Mouse (Mus musculus): ENCODE measurements around the gene Gm4969.
"Not testable (repeated sequence)": the region's sequence is repeated elsewhere in the genome, so short reads cannot be mapped to it uniquely, and the experiment has no call there.

The Gm4969 gene
- long read RNA-seq, experiment 1, result 0 reads
- long read RNA-seq, experiment 2, result 0 reads

- intact Hi-C loops (cut with DNase I), result no loop called here
These were observed at the start of gene Gm4969 for GRCm38 (mm10) chr7:19118028-19118771. TSS of gene Gm4969 (minus strand) at chr7:19118368.

DNA sequence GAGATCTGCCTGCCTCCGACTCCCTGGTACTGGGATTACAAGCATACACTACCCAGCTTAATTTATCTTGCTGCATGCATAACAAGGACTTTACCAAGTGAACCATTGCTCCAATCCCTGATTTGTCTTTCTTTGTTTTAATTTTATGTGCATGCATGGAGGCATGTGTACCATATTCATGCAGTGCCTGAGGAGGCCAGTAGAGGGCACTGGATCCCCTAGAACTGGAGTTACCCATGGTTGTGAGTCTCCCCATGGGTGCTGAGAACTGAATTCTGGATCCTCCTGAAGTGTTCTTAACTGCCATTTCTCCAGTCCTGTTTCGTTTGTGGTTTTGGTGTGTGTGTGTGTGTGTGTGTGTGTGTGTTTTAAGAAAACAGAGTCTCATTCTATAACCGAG lies 48.8 kb upstream of the Gm4969 start:
- intact Hi-C loops (cut with DNase I), result no loop called here

DNA sequence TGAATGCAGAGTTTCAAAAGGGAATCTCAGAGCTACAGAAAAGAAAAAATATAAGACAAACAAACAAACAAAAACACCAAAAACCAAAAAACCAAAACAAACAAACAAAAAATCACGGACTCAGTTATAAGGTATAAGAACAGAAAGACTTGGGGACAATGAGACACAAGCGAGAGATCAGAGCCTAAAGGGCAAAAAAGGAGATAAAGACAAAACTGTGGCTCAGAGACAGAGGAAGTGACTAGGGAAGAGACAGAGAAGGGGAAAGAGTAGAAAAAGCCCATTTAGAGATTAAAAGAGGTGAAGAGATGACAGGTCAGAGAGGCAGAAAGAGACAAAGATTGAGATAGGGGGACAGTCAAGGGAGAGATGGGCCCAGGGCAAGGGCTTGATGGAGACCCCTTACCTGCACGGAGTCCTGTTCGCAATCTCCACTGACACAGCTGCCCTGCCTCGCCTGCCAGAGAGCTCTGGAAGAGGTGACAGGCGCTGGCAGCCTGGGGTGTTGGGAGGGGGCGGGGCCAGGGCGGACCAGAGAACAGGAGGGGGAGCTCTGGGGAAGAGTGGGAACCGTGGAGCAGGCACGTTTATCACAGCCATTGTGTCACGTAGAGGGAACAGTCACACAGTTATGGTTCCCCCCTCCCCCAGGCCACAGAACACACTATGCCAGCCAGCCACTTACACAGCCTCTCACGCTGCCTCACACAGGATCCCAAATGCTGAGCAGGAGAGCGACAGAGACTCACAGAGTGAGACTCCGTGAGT lies 47.7 kb upstream of the Gm4969 start, which contains the start of gene Gipr:
Gipr (minus strand) TSS at position 472 of the 768 bp plus-strand sequence.
- intact Hi-C loops (cut with DNase I), result no loop called here

- intact Hi-C loops (cut with DNase I), result no loop called here
These were observed 46.8 kb upstream of the Gm4969 start for GRCm38 (mm10) chr7:19164978-19165377.

GRCm38 (mm10) chr7:19164189-19164588 lies 46.0 kb upstream of the Gm4969 start:
- intact Hi-C loops (cut with DNase I), result no loop called here

DNA sequence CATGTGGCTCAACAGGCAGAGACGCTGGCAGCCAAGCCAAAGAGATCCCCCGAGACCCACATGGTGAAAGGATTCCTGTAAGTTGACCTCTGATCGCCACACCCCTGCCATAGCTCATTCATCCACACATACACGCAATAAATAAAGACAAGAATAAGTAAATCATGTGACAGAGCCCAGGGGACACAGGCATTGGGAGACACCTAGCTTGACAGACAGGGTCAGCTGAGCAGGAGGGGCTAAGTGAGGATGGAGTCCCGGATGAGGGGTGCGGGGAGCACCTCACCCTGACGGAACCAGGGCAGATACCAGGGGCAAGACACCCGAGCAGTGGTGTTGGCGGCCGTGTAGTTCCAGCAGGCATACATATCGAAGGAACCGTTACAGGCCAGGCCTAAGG lies 45.6 kb upstream of the Gm4969 start:
- intact Hi-C loops (cut with DNase I), result no loop called here

DNA sequence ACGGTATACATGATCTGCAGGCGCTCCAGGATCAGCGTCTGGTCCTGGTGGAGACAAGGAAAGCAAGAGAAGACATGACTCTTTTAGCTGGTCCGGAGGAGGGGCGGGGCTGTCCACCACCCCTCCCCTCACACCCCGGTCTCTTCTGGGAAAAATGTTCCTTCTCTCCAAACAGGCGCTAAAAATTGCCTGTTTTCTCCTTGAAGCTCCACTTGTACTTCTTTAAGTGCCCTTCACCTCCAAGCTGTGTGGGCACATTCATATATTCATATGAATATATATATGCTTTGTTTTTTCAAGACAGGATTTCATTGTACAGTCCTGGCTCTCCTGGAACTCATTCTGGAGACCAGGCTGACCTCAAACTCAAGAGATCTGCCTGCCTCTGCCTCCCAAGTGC lies 44.8 kb upstream of the Gm4969 start:
- intact Hi-C loops (cut with DNase I), result no loop called here

- intact Hi-C loops (cut with DNase I), result no loop called here
These were observed 41.9 kb upstream of the Gm4969 start for GRCm38 (mm10) chr7:19160115-19160514.

DNA sequence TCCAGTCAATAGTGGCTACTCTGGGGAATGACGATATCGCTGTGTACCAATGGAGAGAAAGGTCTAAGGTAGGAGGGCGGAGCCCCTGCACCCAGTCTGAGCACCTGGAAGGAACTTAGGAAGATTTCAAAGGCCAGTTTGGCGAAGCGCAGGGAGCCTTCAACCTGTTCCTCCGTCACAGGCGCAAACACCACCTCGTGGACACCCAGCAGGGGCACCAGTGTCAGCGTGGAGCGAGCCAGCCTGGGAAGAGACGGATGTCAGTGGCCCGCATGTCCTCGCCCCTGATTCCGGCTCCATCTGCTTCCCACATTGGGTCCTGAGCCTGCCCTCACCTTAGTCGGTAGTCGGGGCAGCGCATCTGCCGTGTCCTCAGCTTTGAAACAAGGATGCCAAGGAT lies 41.2 kb upstream of the Gm4969 start:
- intact Hi-C loops (cut with DNase I), result no loop called here

DNA sequence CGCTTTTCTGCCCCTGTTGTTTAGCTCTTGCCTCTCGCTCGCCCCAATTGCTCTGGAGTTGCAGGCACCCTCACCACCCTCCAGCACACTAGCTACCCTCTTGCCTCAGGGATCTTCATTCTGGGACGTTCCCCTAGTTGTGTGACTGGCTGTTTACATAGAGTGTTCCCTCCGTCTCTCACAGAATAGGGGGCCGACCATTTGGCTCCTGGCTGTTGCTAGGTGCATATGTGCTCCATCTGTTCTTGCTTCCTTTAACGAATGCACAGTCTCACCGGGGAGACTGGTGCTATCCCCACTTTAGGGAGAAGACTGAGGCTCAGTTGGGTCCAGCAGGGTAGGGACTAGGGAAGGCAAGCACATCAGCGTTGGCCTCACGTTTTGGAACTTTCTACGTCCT lies 40.4 kb upstream of the Gm4969 start:
- intact Hi-C loops (cut with DNase I), result loop anchor here (1.0 kb wide), 1 partner anchor 15 kb away; no protein-coding TSS in a partner anchor

DNA sequence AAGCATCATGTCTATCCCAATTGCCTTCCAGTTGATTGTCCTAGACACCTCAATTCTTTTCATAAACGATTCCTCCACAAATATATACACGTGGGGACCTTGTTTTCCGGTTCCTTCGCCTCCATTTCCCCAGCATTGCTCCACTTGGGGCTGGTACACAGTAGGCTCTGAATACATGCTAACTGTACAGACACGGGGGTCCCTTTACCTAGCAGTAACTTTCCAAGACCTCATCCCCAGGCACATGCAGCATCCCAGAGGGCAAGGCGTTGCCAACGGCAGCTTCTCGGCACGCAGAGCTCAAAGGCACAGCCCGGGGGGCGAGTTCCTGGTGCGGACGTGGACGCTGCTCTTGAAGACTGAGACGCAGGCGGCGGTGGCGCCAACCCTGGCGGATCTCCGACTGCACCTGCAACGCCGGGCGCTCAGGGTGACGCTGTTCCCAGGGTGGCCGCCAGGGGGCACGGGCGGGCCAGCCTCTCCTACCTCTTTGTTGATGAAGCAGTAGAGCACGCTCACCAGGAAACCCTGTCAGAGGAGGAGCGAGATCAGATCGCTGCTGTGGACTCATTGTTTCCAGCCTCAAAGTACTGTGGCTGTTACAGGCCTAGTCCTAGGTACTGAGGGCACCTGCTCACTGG lies 39.1 kb upstream of the Gm4969 start:
- intact Hi-C loops (cut with DNase I), result no loop called here

DNA sequence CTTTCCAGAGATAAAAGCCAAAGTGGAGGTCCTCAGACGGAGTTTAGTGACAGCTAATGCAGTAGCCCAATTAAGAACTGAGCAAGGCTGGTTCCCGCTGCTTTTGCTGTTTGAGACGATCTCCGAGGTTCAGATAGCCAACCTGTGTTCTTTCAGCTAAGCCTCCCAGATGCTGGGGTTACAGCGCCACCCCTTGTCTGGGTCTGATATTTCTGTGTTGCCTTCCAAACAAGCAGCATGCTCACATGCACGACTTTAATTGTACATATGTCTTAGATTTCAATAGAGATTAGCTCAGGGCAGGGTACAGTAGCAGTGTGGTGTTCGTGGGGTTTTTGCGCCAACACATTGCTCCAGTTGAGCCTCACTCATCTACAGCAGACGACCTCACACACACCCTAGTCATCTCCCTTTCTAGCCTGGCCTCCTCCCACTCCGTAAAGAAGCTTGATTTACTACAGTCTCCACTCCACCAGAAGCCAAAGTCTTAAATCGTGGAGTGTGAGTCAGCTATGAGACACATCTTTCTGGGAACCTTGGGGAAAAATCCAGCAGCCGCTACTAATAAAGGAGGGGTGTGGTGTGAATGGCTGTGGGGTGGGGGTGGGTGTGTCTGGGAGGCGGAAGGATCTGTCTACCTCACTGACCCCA lies 37.8 kb upstream of the Gm4969 start:
- intact Hi-C loops (cut with DNase I), result no loop called here

DNA sequence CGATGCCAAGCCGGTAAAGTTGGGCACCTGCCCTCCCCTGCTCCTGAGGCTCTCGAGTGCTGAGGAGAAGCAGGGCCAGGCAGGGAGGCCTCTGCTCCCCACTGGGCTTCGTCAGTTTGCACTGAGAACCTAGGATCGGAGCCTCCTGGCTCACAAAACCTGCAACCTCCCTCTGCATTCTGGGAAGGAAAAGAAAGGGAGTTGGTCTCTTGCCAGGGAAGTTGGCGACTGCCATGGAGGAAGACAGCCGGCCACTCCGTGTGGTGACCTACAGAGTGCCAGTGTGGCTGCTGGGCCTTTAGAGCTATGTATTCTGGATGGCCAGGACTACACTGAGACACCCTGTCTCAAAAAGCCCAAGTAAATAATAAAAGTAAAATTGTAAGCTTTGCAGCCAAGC lies 36.6 kb upstream of the Gm4969 start:
- intact Hi-C loops (cut with DNase I), result no loop called here

- intact Hi-C loops (cut with DNase I), result not testable (repeated sequence)
These were observed 33.0 kb upstream of the Gm4969 start for GRCm38 (mm10) chr7:19151121-19151520.

- intact Hi-C loops (cut with DNase I), result no loop called here
These were observed 31.5 kb upstream of the Gm4969 start, which contains the start of gene Snrpd2 for GRCm38 (mm10) chr7:19149626-19150025. TSS of gene Snrpd2 (plus strand) at chr7:19149722.

DNA sequence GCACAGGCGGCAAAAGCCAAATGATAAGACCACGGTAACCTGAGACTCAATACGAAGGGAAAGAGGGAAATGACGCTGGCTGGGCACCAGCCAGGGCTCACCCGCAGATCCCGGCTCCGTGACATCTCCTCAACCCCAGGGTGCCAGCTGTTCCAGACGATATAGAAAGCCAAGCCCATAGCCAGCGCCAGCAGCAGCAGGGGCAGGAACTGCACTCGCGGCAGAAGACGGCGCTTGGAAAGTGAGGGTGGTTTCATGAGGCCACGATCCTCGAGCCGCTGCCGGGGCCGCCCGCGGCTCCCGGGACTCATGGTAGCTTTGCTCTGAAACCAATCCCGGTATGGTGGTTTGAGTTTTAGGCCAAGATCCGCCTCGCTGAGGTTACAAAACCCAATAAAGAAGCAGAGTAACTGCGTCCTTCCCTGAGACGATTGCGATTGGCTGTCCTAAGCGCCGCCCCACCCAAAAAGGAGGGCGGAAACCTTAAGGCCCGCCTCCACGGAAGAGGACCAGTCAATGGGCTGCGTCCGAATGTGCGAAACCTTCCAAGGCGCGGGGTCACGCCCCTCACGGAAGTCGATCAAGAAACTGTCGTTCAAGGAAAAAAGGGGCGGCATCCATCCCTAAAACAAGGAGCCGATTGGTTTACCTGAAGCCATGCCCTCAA lies 30.8 kb upstream of the Gm4969 start, which contains the start of gene Qpctl:
Qpctl (minus strand) TSS at position 417 of the 667 bp plus-strand sequence.
- intact Hi-C loops (cut with DNase I), result no loop called here

GRCm38 (mm10) chr7:19148180-19148874 lies 30.2 kb upstream of the Gm4969 start:
- intact Hi-C loops (cut with DNase I), result no loop called here

GRCm38 (mm10) chr7:19147497-19148045 lies 29.4 kb upstream of the Gm4969 start:
- intact Hi-C loops (cut with DNase I), result no loop called here

DNA sequence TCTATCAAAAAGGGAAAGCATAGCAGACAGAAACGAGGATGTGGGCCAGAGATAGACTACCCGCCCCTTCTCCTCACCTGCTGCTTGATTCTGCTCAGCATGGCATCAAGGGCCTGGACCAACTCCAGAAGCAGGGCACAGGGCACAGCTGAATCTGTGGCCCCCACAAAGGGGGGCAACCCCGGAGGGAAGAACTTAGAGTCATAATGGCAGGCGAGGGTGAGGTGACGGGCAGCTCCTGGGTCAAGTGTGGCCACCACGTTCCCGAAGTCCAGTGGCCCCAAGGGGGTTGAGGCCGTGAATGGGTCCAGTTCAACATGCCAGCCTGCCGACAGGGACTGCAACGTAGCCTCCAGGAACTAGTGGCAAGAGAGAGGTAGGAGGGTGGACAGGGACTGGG lies 28.6 kb upstream of the Gm4969 start:
- intact Hi-C loops (cut with DNase I), result no loop called here

DNA sequence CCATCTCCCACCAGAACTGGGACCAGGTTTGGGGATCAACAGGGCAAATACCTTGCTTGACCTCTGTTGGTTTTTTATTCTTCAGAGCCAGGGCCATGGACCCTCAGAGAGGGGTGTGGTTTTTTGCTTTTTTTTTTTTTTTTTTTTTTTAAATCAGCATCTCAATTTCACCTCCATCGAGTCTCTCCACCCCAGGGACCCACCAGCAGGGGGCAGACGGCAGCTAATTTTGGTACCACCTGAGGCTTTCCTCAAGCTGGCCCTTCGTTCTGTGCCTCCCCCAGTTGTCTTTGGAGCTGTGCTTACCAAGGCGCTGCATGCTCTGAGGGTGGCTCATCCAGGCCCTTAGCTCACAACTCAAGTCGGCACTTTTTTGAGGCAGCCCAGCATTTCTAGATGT lies 19.2 kb upstream of the Gm4969 start:
- intact Hi-C loops (cut with DNase I), result no loop called here

Data from adrenal gland (tissue).